In the genomic region with DNA sequence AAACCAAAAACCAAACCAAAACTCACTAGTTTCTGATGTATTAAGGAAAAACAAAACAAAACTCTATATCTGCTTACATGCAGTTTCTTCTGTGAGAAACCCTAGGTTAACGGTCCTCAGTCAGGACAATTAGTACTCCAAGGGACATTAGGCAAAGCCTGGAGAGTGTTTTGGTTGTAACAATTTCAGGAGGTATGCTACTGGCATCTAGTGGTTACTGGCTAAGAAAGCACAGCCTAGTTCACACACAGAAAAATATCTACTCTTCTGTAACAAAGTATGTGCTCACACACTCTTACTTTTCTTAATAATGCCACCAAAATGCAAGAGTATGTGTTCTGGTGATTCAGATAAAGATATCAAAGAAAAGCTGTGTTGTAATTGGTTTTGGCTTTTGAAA, we compare ENCODE assay signal across 8 mouse cellular contexts. TPM values are rescaled to one million over a fixed set of nuclear protein-coding genes. Genes with fewer than 3 reads are reported as not detected.
DNase-seq lines count a peak whose midpoint lies in the region; ATAC-seq lines count a peak whose summit lies in the region.

No protein-coding gene starts in this region.

- ATAC-seq in CD4-positive, CD25-positive, alpha-beta regulatory T cell, adult 4 months = no peak

- DNase-seq in CD4-positive, CD25-positive, alpha-beta regulatory T cell, adult 2 months (ENCODE audit: low read depth, low spot score) = peak; percentile 45
- DNase-seq in thymus, postnatal 0 days (ENCODE audit: low spot score) = peak; percentile 34
- no peak for DNase-seq in thymus, postnatal 25 days
- peak; percentile 25 for DNase-seq in lung, postnatal 10 days
- DNase-seq in yolk sac, embryonic 10.5 days (ENCODE audit: low spot score) = no peak
- no peak for DNase-seq in ovary, postnatal 14 days (ENCODE audit: low spot score)
- DNase-seq in B cell, adult 2 months = no peak

RNA-seq across cellular contexts. Expression of a gene that starts 1.7 kb away (rescaled TPM):
- not detected for polyA plus RNA-seq in CD4-positive, CD25-positive, alpha-beta regulatory T cell, adult 4 months (2017; shearing (Covaris generic))
- polyA plus RNA-seq in thymus, postnatal 0 days (2015; fragmentation: Nextera tagmentation; extraction: Ambion mirVana) = 1.6 and 2.6 TPM in 2 replicates

RNA-seq across cellular contexts. Expression of a gene that starts 6.5 kb away (rescaled TPM):
- 10 to 100 TPM; 13.8 to 14.0 TPM for polyA plus RNA-seq in CD4-positive, CD25-positive, alpha-beta regulatory T cell, adult 4 months (2017; shearing (Covaris generic))
- polyA plus RNA-seq in thymus, postnatal 0 days (2015; fragmentation: Nextera tagmentation; extraction: Ambion mirVana) = 8.6 and 11.1 TPM in 2 replicates

RNA-seq across cellular contexts. Expression of a gene that starts 15.7 kb away (rescaled TPM):
- polyA plus RNA-seq in CD4-positive, CD25-positive, alpha-beta regulatory T cell, adult 4 months (2017; shearing (Covaris generic)) = 100 to 1,000 TPM; 161 to 186 TPM
- 92.3 and 121 TPM in 2 replicates for polyA plus RNA-seq in thymus, postnatal 0 days (2015; fragmentation: Nextera tagmentation; extraction: Ambion mirVana)

RNA-seq across cellular contexts. Expression of a gene that starts 48.1 kb away (rescaled TPM):
- polyA plus RNA-seq in CD4-positive, CD25-positive, alpha-beta regulatory T cell, adult 4 months (2017; shearing (Covaris generic)) = 1 to 10 TPM; 2.5 to 3.2 TPM
- polyA plus RNA-seq in thymus, postnatal 0 days (2015; fragmentation: Nextera tagmentation; extraction: Ambion mirVana) = 9.5 and 10.1 TPM in 2 replicates

Comparison
In these comparisons a context has a peak if more than half of its experiments do, and no peak if none do; other contexts are left out.
1. DNase-seq: peak in CD4-positive, CD25-positive, alpha-beta regulatory T cell, adult 2 months (single experiment), thymus, postnatal 0 days (single experiment) and lung, postnatal 10 days (single experiment); none in thymus, postnatal 25 days (single experiment), yolk sac, embryonic 10.5 days (single experiment), ovary, postnatal 14 days (single experiment) and B cell, adult 2 months (0 of 2).